Mouse (Mus musculus): ENCODE data around the gene Dennd1c.

GRCm38 (mm10) chr17:57059486-57059977 lies 18.8 kb downstream of the Dennd1c start, which contains the start of gene Slc25a23:
- TF ChIP-seq CTCF (conservative IDR thresholded peaks at IDR 0.05 in 1 of 2, IDR thresholded peaks at IDR 0.05 in 1 of 2; ENCODE audit: low read depth in 2 of 2, low read length in 2 of 2) (no peak), MAFK (IDR thresholded peaks at IDR 0.05; ENCODE audit: insufficient replicate concordance, low read length) (no peak), MAZ (IDR thresholded peaks at IDR 0.05; ENCODE audit: low read depth, low read length) (no peak; the same call in 1 of the 2 replicates), TBP (conservative IDR thresholded peaks at IDR 0.05; ENCODE audit: low read depth, low read length) (no peak)
